Mouse (Mus musculus) kidney, postnatal 10 days (tissue): Measurements from ENCODE around the gene Gm8857.
"Not testable (repeated sequence)": the region's sequence is repeated elsewhere in the genome, so short reads cannot be mapped to it uniquely, and the experiment has no call there.

ENCODE experiments used
- DNase-seq: peaks from one replicate; pipeline ENCODE4 v3.0.0; 2021; ENCODE audit warnings: mixed read lengths

Gene Gm8857

GRCm38 (mm10) chr5:10947505-10947904 is at the start of gene Gm8857, which contains the start of gene Gm8871:
Gm8857 (plus strand) TSS chr5:10947807.
Gm8871 (plus strand) TSS chr5:10947805.
- not testable (repeated sequence) for DNase-seq

- DNase-seq, result not testable (repeated sequence)
Observed at GRCm38 (mm10) chr5:10953512-10953911, 5.9 kb downstream of the Gm8857 start.

DNA sequence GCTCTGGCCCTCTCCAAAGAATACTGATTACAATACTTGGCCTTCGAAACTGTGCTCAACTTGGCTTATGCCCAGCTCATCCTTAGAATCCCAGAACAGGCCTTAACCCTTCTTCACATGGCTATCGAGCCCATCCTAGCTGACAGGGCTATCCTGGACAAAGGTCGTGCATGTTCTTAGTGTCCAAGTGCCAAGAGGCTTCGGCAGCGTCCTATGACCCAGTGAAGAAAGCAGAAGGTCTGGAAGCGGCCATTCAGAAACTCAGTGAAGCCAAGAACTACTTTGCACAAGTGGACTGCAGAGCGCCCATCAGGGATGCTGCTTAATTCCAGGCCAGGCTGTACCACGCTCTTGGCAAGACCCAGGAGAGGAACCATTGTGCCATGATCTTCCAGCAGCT is 10.4 kb downstream of the Gm8857 start:
- DNase-seq, result peak; percentile 2
